Mouse (Mus musculus) midbrain, embryonic 14.5 days (tissue): Measurements from ENCODE around the gene Cmtr1. TPM values are rescaled to one million over a fixed set of nuclear protein-coding genes. Genes with fewer than 3 reads are reported as not detected.

ENCODE experiments used
- ATAC-seq: fragments of 200-750 bp; cut with Nextera tagmentation; 2 replicates; pipeline ENCODE4 v1.8.0; 2017; ENCODE audit warnings: moderate number of reproducible peaks, moderate library complexity; ENCODE audit not compliant: low FRiP score, low TSS enrichment
- DNase-seq: peaks from one replicate; pipeline ENCODE4 v3.0.0-alpha.2; 2015
- H3K27ac ChIP-seq: fragments of 300-500 bp; sonication (generic); replicated peaks from 2 replicates; pipeline ENCODE4 v1.5.1; 2014; ENCODE audit warnings: mild to moderate bottlenecking, low read depth, low read length, moderate library complexity
- H3K27me3 ChIP-seq: fragments of 300-500 bp; sonication (generic); 2 replicates; pipeline ENCODE4 v1.6.1; 2014; ENCODE audit warnings: low read length, control low read depth, mixed read lengths; ENCODE audit not compliant: control insufficient read depth, insufficient read depth
- H3K36me3 ChIP-seq: fragments of 300-500 bp; sonication (generic); 2 replicates; pipeline ENCODE4 v1.6.1; 2014; ENCODE audit warnings: low read length, control low read depth; ENCODE audit not compliant: control insufficient read depth, insufficient read depth
- H3K4me1 ChIP-seq: fragments of 300-500 bp; sonication (generic); 2 replicates; pipeline ENCODE4 v1.6.1; 2014; ENCODE audit warnings: mild to moderate bottlenecking, antibody characterized with exemption, low read length, control low read depth; ENCODE audit not compliant: control insufficient read depth, insufficient read depth
- H3K4me2 ChIP-seq: fragments of 300-500 bp; sonication (generic); 2 replicates; pipeline ENCODE4 v1.6.1; 2014; ENCODE audit warnings: mild to moderate bottlenecking, low read length, moderate library complexity
- H3K4me3 ChIP-seq: fragments of 300-500 bp; sonication (generic); replicated peaks from 2 replicates; pipeline ENCODE4 v1.5.1; 2014; ENCODE audit warnings: low read depth, low read length
- H3K9ac ChIP-seq: fragments of 300-500 bp; sonication (generic); replicated peaks from 2 replicates; pipeline ENCODE4 v1.6.1; 2014; ENCODE audit warnings: mild to moderate bottlenecking, low read length, moderate library complexity
- H3K9me3 ChIP-seq: fragments of 300-500 bp; sonication (generic); 2 replicates; pipeline ENCODE4 v1.6.1; 2016; ENCODE audit warnings: low read length, control low read depth, mixed read lengths; ENCODE audit not compliant: control insufficient read depth
- WGBS: fragments of 180-500 bp; shearing (Covaris S2); extraction: QIAGEN DNeasy Blood & Tissue Kit; methylation state at CpG from one replicate; pipeline ENCODE4 v1.1.7; 2014; 5-methylcytosine and 5-hydroxymethylcytosine counted together
- polyA plus RNA-seq: library from polyadenylated mRNA; unstranded; fragments of >200 nt; fragmentation: Nextera tagmentation; extraction: Ambion mirVana; gene quantifications from 2 replicates; pipeline ENCODE4 v1.2.1, GENCODE M21; 2014

Gene Cmtr1
- polyA plus RNA-seq, 1 experiment from 2014 or later = 136 TPM

GRCm38 (mm10) chr17:29754510-29754909, 94.1 kb downstream of the Cmtr1 start:
- no peak overlapping the region for H3K27ac ChIP-seq
- H3K4me3 ChIP-seq = no peak overlapping the region
- WGBS = 56% methylated on average over 4 of the region's 4 CpGs
- DNase-seq (no peak), ATAC-seq (no peak)
- no peaks in the 10 kb centered on the region; the same call in 1 of the 2 replicates for H3K4me1 ChIP-seq
- no peaks in the 10 kb centered on the region for H3K36me3 ChIP-seq
- no peak overlapping the region for H3K4me2 ChIP-seq
- H3K9me3 ChIP-seq = no peaks in the 10 kb centered on the region
- H3K9ac ChIP-seq = no peak overlapping the region
- no peaks in the 10 kb centered on the region for H3K27me3 ChIP-seq

Other genes starting within 250 kb of the Cmtr1 start
- gene Pim1, start 169.8 kb upstream of the Cmtr1 start, polyA plus RNA-seq = 10.1 and 10.3 TPM in 2 replicates
- gene Gm17657, start 111.0 kb upstream of the Cmtr1 start, polyA plus RNA-seq = not detected in 2 replicates
- gene Tbc1d22b, start 110.8 kb upstream of the Cmtr1 start, polyA plus RNA-seq = 25.8 and 27.7 TPM in 2 replicates
- gene Tmem217, start 108.2 kb upstream of the Cmtr1 start, polyA plus RNA-seq = 0.43 and 0.49 TPM in 2 replicates
- gene Rnf8, start 45.8 kb upstream of the Cmtr1 start, polyA plus RNA-seq = 80.5 and 86.8 TPM in 2 replicates
- 2.0 and 2.9 TPM in 2 replicates for gene Gm28043, start 45.7 kb upstream of the Cmtr1 start, polyA plus RNA-seq
- 11.3 and 11.4 TPM in 2 replicates for gene Ccdc167, start 56.4 kb downstream of the Cmtr1 start, polyA plus RNA-seq